Mouse (Mus musculus) cerebellum, adult 2 months (tissue): ENCODE measurements around the gene Tspan12.

Source experiments
- CTCF ChIP-seq: fragments of 200-500 bp; IDR thresholded peaks from 2 replicates; pipeline ENCODE4 v1.5.1; 2011; ENCODE audit warnings: low read depth, mild to moderate bottlenecking, control low read depth, low read length, moderate library complexity, borderline replicate concordance; ENCODE audit not compliant: insufficient read depth
- POLR2A ChIP-seq: fragments of 200-500 bp; IDR thresholded peaks from 2 replicates; pipeline ENCODE4 v1.6.1; 2011; ENCODE audit warnings: low read length, control low read depth, borderline replicate concordance; ENCODE audit not compliant: insufficient read depth

GRCm38 (mm10) chr6:21747536-21747935 is 104.8 kb downstream of the Tspan12 start:
- TF ChIP-seq POLR2A, result no peak
- TF ChIP-seq CTCF, result no peak
